Mouse (Mus musculus) 3134 (cell line): Measurements from ENCODE around the gene Kdelr3.

ENCODE experiments used
- DNase-seq: peaks from one replicate; pipeline ENCODE4 v3.0.0-alpha.2; 2011; ENCODE audit warnings: low spot score; ENCODE audit not compliant: insufficient read length; ENCODE audit errors: extremely low read depth

Kdelr3 gene

DNA sequence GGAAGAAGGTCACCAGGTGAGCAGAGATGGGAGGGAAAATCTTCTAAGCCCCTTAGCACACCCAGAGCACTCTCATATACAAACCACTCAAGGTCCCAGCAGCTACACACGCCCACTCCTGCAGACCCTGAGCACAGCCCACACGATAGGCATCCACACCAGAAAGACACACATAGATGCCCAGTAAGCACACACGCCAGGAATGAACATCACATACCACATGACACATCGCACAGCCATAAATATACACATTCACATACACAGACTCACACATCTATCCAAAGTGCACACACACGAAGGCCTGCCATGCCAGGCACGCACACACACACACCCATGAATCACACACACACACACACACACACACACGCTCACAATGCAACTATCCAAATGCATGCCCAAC, 5.8 kb upstream of the Kdelr3 start:
- no peak for DNase-seq

- DNase-seq = no peak
These were observed 4.5 kb upstream of the Kdelr3 start for GRCm38 (mm10) chr15:79511553-79512320.

- peak; percentile 42 for DNase-seq
These were observed 2.3 kb upstream of the Kdelr3 start for GRCm38 (mm10) chr15:79513940-79514339.

DNA sequence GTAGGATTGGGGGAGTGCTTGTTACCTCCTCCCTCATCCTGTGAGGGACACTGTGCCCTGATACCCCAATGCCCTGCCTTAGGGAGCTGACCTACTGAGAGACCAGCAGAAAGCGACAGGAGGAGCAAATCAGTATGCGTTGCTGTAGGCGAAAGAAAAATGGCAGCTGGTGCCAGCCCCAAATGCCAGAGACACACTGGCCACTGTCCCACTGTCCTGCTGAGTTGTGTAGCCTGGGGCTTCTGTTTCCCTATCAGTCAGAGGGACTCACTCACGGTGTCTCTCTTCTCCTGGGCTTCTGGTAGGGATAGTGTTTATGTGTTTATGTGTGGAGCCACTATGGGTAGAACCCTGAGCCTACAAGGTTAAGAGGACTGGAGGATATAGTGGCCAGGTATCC, 1.5 kb downstream of the Kdelr3 start:
- DNase-seq = no peak

DNA sequence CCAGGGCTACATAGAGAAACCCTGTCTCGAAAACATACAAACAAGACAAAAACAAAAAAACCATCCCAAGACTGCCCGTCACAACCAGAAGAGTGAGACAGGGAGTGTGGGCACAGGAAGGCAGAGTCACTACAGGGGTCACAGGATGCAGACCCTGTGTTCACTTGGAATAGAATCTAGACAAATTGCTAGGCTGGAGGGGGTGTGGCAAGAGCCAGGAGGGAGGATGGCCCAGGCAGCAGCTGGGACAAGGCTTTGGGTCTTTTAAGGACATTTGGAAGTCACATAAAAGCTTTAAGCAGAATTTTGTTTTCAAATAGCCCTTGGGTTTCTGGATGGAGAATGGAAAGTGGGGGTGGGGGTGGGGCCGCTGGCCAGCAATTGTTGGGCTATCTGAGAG, 2.4 kb downstream of the Kdelr3 start:
- no peak for DNase-seq

GRCm38 (mm10) chr15:79519400-79520220, 3.4 kb downstream of the Kdelr3 start:
- peak; percentile 39 for DNase-seq

GRCm38 (mm10) chr15:79525564-79525963, 9.4 kb downstream of the Kdelr3 start:
- DNase-seq = no peak

- DNase-seq = no peak
These were observed 10.0 kb downstream of the Kdelr3 start for GRCm38 (mm10) chr15:79525979-79526768.

- DNase-seq = no peak
These were observed 11.0 kb downstream of the Kdelr3 start for GRCm38 (mm10) chr15:79527192-79527591.

DNA sequence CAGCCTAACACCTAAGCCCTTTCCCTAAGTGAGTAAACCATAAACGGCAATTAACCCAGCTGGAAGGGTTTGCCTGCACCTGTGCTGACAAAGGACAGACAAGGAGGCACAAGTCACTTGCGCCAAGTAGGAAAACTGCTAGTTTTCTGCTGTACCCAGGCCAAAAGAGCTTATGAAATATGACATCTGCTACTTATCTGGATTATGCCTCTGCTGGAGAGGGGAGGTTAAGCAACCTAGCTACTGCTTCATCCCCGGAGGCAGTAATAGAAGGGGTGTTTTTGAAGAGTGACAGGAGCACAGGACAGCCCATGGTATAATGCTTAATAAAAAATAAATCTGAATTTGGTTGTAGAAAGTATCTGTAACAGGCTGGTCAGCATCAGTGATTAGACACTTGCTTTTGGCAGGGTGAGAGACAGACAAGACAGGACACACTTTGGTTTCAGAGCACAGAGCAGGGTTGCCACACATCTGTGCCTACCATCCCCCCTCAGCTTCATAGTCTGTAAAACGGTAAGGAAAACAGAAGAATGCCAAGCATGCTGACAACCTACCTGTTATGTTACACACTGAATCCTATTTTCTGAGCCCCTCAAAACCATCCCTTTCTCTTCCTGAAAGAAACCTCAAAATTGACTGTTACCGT, 11.9 kb downstream of the Kdelr3 start:
- DNase-seq = no peak

GRCm38 (mm10) chr15:79529935-79530334, 13.7 kb downstream of the Kdelr3 start:
- DNase-seq = peak; percentile 29

DNA sequence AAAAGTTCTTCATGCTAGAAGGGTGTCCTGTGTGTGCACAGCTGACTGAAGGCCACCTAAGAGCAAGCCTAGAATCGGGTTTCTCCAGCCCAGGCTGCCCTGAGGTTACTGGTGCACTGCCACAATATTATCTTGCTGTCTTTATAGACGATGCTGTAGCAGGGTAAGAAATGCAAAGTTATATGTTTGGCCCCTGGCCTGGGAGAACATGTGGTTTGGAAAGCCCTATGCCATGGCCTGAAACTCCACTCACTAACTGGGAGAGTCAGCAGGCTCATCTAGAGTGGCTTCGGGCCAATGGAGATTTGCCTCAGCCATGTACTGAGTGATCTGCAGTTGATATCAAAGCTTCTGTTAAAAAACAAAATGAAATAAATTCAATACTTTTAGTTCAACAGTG, 17.6 kb downstream of the Kdelr3 start:
- no peak for DNase-seq

GRCm38 (mm10) chr15:79543968-79544367, 27.8 kb downstream of the Kdelr3 start:
- no peak for DNase-seq

- no peak for DNase-seq
These were observed 29.3 kb downstream of the Kdelr3 start for GRCm38 (mm10) chr15:79545496-79545895.

- DNase-seq = peak; percentile 77
These were observed 29.7 kb downstream of the Kdelr3 start for GRCm38 (mm10) chr15:79545921-79546399.

DNA sequence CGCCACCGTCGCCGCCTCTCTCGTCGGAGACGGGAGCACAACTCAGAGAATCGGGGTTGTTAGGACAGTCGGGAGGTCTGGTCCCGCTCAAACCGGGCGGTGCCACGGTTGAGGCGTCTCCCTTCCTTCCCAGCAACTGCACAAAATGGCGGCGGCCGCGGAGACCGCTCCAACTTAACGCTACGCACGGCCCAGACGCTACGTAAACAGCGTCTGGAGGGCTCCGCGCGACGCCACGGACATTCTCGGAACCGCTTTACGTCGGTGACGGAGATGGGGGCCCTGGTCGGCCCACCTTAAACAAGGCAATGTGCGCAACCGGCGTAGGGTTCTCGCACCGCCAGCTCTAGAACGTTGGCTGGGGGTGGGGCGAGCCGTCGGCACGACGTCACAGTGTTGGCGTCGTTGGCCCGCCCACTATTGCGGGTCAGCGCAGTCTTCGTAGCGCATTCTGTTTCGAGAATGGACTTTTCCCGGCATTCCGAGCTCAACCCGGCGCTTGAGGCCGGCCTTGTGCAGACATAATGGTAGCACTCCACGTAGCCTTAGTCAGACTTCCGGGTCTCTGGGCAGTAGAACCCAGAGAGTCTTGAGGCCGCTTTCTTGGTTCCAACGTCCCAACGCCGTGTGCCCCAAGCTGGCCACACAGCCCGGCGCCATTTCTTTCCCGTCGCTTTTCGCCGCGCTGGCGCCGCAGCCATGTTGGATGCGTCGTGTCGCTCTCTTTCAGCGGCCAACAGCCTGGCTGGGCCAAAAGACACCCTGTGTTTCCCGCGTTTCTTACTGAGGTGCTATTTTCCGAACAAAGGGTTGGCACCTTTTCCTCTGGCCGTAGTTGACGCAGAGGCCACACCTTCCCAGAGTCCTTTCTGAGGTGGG, 30.4 kb downstream of the Kdelr3 start, which contains the start of gene Ddx17:
TSS of gene Ddx17 (minus strand) at position 332 of the 879 bp plus-strand sequence.
- DNase-seq = peak; percentile 99

DNA sequence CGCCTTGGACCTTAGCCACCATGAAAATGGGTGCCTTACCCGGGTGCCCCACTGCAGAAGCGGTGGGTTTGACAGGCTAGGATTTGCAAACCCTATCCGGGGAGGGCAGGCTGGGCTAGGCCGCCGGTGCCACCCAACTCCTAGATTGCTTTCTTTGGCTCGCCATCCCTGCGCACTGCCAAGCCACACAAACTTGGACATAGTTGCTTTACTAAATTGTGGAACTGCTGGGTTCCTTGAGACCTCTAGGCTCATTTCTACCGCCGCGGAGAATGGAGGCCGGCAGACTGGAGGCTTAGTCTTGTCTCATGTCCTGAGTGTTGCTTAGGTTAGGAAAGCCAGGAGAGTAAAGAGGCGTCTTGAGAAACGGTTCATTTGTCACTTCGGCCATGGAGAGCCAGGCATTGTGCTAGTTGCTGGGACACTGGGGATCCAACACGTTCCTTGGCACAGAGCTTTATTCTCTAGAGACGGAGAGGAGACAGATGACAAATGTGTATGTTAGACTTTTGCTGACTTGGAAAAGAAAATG, 31.1 kb downstream of the Kdelr3 start:
- no peak for DNase-seq

GRCm38 (mm10) chr15:79548226-79548625, 32.0 kb downstream of the Kdelr3 start:
- DNase-seq = no peak

DNA sequence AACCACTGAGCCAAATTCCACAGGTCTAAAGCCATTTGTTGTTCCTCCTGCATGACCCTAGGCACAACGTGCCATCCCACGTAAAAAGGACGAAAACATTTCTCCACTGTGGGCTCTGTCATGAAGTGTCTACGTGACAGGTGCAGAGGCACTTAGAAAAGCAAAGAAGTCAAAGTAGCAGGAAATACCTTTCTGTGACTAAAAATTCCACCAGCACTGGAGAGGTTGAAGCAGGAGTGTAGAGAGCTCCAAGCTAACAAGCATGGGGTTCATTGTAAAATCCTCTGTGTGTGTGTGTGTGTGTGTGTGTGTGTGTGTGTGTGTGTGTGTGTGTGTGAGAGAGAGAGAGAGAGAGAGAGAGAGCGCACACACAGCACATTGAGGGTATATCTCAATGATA, 36.4 kb downstream of the Kdelr3 start:
- DNase-seq = no peak
